Mouse (Mus musculus) limb, embryonic 14.5 days (tissue): ENCODE measurements at regions not wholly inside any gene's neighbourhood (a gene's known extent, or its start where the extent isn't known, plus 50 kb on each side); places are given as distances from the start of the nearest gene placed in this dataset.

ENCODE experiments used
- ATAC-seq: fragments of 200-750 bp; cut with Nextera tagmentation; 2 replicates; pipeline ENCODE4 v1.8.0; 2017; ENCODE audit warnings: low read depth, moderate number of reproducible peaks, moderate TSS enrichment; ENCODE audit not compliant: low FRiP score
- DNase-seq: peaks from one replicate; pipeline ENCODE4 v3.0.0-alpha.2; 2015; ENCODE audit warnings: low spot score
- H3K27ac ChIP-seq: fragments of 300-500 bp; sonication (generic); replicated peaks from 2 replicates; pipeline ENCODE4 v1.5.1; 2014; ENCODE audit warnings: low read depth, mild to moderate bottlenecking, low read length, moderate library complexity, mixed read lengths
- H3K27me3 ChIP-seq: fragments of 300-500 bp; sonication (generic); 2 replicates; pipeline ENCODE4 v1.6.1; 2014; ENCODE audit warnings: low read length, mixed read lengths; ENCODE audit not compliant: control insufficient read depth, insufficient read depth
- H3K36me3 ChIP-seq: fragments of 300-500 bp; sonication (generic); 2 replicates; pipeline ENCODE4 v1.6.1; 2014; ENCODE audit warnings: mild to moderate bottlenecking, low read length, moderate library complexity, mixed read lengths; ENCODE audit not compliant: control insufficient read depth, insufficient read depth
- H3K4me1 ChIP-seq: fragments of 300-500 bp; sonication (generic); 2 replicates; pipeline ENCODE4 v1.6.1; 2014; ENCODE audit warnings: antibody characterized with exemption, low read length, mixed read lengths; ENCODE audit not compliant: control insufficient read depth, insufficient read depth
- H3K4me2 ChIP-seq: fragments of 300-500 bp; sonication (generic); replicated peaks from 2 replicates; pipeline ENCODE4 v1.6.1; 2014; ENCODE audit warnings: low read depth, mild to moderate bottlenecking, low read length, moderate library complexity; ENCODE audit not compliant: severe bottlenecking
- H3K4me3 ChIP-seq: fragments of 300-500 bp; sonication (generic); replicated peaks from 2 replicates; pipeline ENCODE4 v1.5.1; 2014; ENCODE audit warnings: low read length
- H3K9ac ChIP-seq: fragments of 300-500 bp; sonication (generic); 2 replicates; pipeline ENCODE4 v1.6.1; 2014; ENCODE audit warnings: mild to moderate bottlenecking, low read depth, low read length, moderate library complexity; ENCODE audit not compliant: severe bottlenecking
- H3K9me3 ChIP-seq: fragments of 300-500 bp; sonication (generic); 2 replicates; pipeline ENCODE4 v1.6.1; 2016; ENCODE audit warnings: low read length; ENCODE audit not compliant: control insufficient read depth
- POLR2A ChIP-seq: fragments of 200-500 bp; IDR thresholded peaks from 2 replicates; pipeline ENCODE4 v1.8.0; 2012; ENCODE audit warnings: inconsistent platforms, mild to moderate bottlenecking, moderate library complexity, borderline replicate concordance; ENCODE audit not compliant: insufficient read depth, insufficient read length; ENCODE audit errors: extremely low read depth
- WGBS: fragments of 180-500 bp; shearing (Covaris S2); extraction: QIAGEN DNeasy Blood & Tissue Kit; methylation state at CpG from one replicate; pipeline ENCODE4 v1.1.7; 2014; 5-methylcytosine and 5-hydroxymethylcytosine counted together

- ATAC-seq (no peak), DNase-seq (peak; percentile 17)
- Histone ChIP-seq H3K27ac (no peak overlapping the region), H3K9ac (no peak overlapping the region), H3K27me3 (no peaks in the 10 kb centered on the region), H3K4me2 (no peak overlapping the region), H3K36me3 (no peaks in the 10 kb centered on the region), H3K4me3 (no peak overlapping the region), H3K9me3 (no peaks in the 10 kb centered on the region), H3K4me1 (peaks cover 7% of the 10 kb centered on the region)
- WGBS: 62% methylated on average over 5 of the region's 5 CpGs
- no peak for TF ChIP-seq POLR2A
Observed at GRCm38 (mm10) chr1:193447647-193448046, 77.5 kb upstream of the Camk1g start.

- H3K36me3 ChIP-seq: no peaks in the 10 kb centered on the region
- ATAC-seq (no peak), DNase-seq (no peak)
- H3K9me3 ChIP-seq: no peaks in the 10 kb centered on the region
- H3K27ac ChIP-seq: no peak overlapping the region
- no peak for TF ChIP-seq POLR2A
- no peaks in the 10 kb centered on the region for H3K4me1 ChIP-seq
- no peaks in the 10 kb centered on the region for H3K27me3 ChIP-seq
- no peak overlapping the region for H3K9ac ChIP-seq
- 56% methylated on average over 1 of the region's 1 CpGs for WGBS
- H3K4me3 ChIP-seq: no peak overlapping the region
- H3K4me2 ChIP-seq: no peak overlapping the region
Observed at GRCm38 (mm10) chr1:193443964-193444676, 74.0 kb upstream of the Camk1g start.

GRCm38 (mm10) chr1:193440512-193440911 is 70.4 kb upstream of the Camk1g start:
- WGBS: 8% methylated on average over 1 of the region's 1 CpGs
- Histone ChIP-seq H3K4me2 (no peak overlapping the region), H3K4me1 (no peaks in the 10 kb centered on the region), H3K27me3 (no peaks in the 10 kb centered on the region), H3K4me3 (no peak overlapping the region), H3K36me3 (no peaks in the 10 kb centered on the region), H3K9ac (no peak overlapping the region), H3K9me3 (no peaks in the 10 kb centered on the region), H3K27ac (no peak overlapping the region)
- no peak for DNase-seq
- no peak for TF ChIP-seq POLR2A
- no peak for ATAC-seq

- no peak overlapping the region for H3K27ac ChIP-seq
- no peak for DNase-seq
- no peak overlapping the region for H3K4me2 ChIP-seq
- no peaks in the 10 kb centered on the region for H3K27me3 ChIP-seq
- no peak overlapping the region for H3K9ac ChIP-seq
- H3K4me3 ChIP-seq: no peak overlapping the region
- ATAC-seq: no peak
- 0 out of 2 replicates have a peak, but pooled peaks cover 4% of the 10 kb centered on the region for H3K4me1 ChIP-seq
- WGBS: 50% methylated on average over 4 of the region's 4 CpGs
- no peak for TF ChIP-seq POLR2A
- H3K36me3 ChIP-seq: no peaks in the 10 kb centered on the region
- H3K9me3 ChIP-seq: no peaks in the 10 kb centered on the region
Observed at GRCm38 (mm10) chr1:193434281-193434680, 64.2 kb upstream of the Camk1g start.

GRCm38 (mm10) chr1:193433493-193434021 is 63.5 kb upstream of the Camk1g start:
- Histone ChIP-seq H3K9ac (no peak overlapping the region), H3K36me3 (no peaks in the 10 kb centered on the region), H3K4me1 (0 out of 2 replicates have a peak, but pooled peaks cover 4% of the 10 kb centered on the region), H3K27me3 (no peaks in the 10 kb centered on the region), H3K4me3 (no peak overlapping the region), H3K27ac (no peak overlapping the region), H3K4me2 (no peak overlapping the region), H3K9me3 (no peaks in the 10 kb centered on the region)
- 20% methylated on average over 7 of the region's 7 CpGs for WGBS
- no peak for DNase-seq
- no peak for TF ChIP-seq POLR2A
- ATAC-seq: no peak
